25 mouse cellular contexts compared by ENCODE assay signal in genomic region chr4:13127701-13128010, GRCm38 (mm10).
A peak's percentile ranks its signal among the peaks of the same experiment; 100 is the strongest.
DNase-seq lines count a peak whose midpoint lies in the region; ATAC-seq and TF ChIP-seq lines count a peak whose summit lies in the region.
"Had no signal": no experiment of that assay in that cellular context is flagged by ENCODE, and none has a peak within 500 bp of the region (broad histone marks: within the 10 kb centered on the region; RNA-seq: fewer than 3 reads in every experiment).

No protein-coding gene starts in this region.

- no peak for TF ChIP-seq CTCF in brain, embryonic 14.5 days (IDR thresholded peaks at IDR 0.05; ENCODE audit: borderline replicate concordance, extremely low read depth, insufficient read depth, insufficient read length)

- H3K4me2 ChIP-seq in forebrain, embryonic 14.5 days (ENCODE audit: low read length) = no peak overlapping the region
- no peak overlapping the region for H3K4me2 ChIP-seq in limb, embryonic 13.5 days (replicated peaks)
- H3K4me2 ChIP-seq: embryonic facial prominence, embryonic 13.5 days; forebrain, embryonic 13.5 days; kidney, embryonic 15.5 days; liver, embryonic 12.5 days; midbrain, embryonic 13.5 days; neural tube, embryonic 13.5 days; stomach, embryonic 15.5 days had no signal

- no peak for TF ChIP-seq POLR2A in brain, embryonic 14.5 days (IDR thresholded peaks at IDR 0.05; ENCODE audit: borderline replicate concordance, extremely low read depth, insufficient read depth, insufficient read length, poor library complexity, severe bottlenecking)

- H3K27ac ChIP-seq in forebrain, embryonic 14.5 days (ENCODE audit: low read depth, low read length) = no peak overlapping the region
- no peak overlapping the region for H3K27ac ChIP-seq in forebrain, embryonic 10.5 days
- no peak overlapping the region for H3K27ac ChIP-seq in limb, embryonic 13.5 days
- no peak overlapping the region for H3K27ac ChIP-seq in limb, embryonic 10.5 days
- H3K27ac ChIP-seq: embryonic facial prominence, embryonic 13.5 days; forebrain, embryonic 13.5 days; kidney, embryonic 15.5 days; liver, embryonic 12.5 days; midbrain, embryonic 13.5 days; neural tube, embryonic 13.5 days; stomach, embryonic 15.5 days had no signal

- H3K36me3 ChIP-seq in forebrain, embryonic 14.5 days (ENCODE audit: control insufficient read depth, insufficient read depth, low read length) = no peaks in the 10 kb centered on the region
- no peaks in the 10 kb centered on the region for H3K36me3 ChIP-seq in forebrain, embryonic 10.5 days (replicated peaks)
- no peaks in the 10 kb centered on the region for H3K36me3 ChIP-seq in limb, embryonic 13.5 days
- H3K36me3 ChIP-seq in limb, embryonic 10.5 days = no peaks in the 10 kb centered on the region
- H3K36me3 ChIP-seq: embryonic facial prominence, embryonic 13.5 days; kidney, embryonic 15.5 days; liver, embryonic 12.5 days; midbrain, embryonic 13.5 days; neural tube, embryonic 13.5 days; stomach, embryonic 15.5 days had no signal

- H3K27me3 ChIP-seq in forebrain, embryonic 14.5 days (replicated peaks; ENCODE audit: control insufficient read depth, insufficient read depth, low read length) = no peaks in the 10 kb centered on the region
- H3K27me3 ChIP-seq in forebrain, embryonic 10.5 days (ENCODE audit: poor library complexity, severe bottlenecking) = no peaks in the 10 kb centered on the region
- no peaks in the 10 kb centered on the region for H3K27me3 ChIP-seq in limb, embryonic 13.5 days
- no peaks in the 10 kb centered on the region for H3K27me3 ChIP-seq in limb, embryonic 10.5 days (ENCODE audit: low read depth, poor library complexity, severe bottlenecking)
- H3K27me3 ChIP-seq: embryonic facial prominence, embryonic 13.5 days; forebrain, embryonic 13.5 days; kidney, embryonic 15.5 days; liver, embryonic 12.5 days; megakaryocyte, embryonic 14.5 days; midbrain, embryonic 13.5 days; neural tube, embryonic 13.5 days; stomach, embryonic 15.5 days had no signal

- no peak overlapping the region for H3K4me3 ChIP-seq in forebrain, embryonic 14.5 days (ENCODE audit: low read depth, low read length)
- no peak overlapping the region for H3K4me3 ChIP-seq in forebrain, embryonic 10.5 days
- H3K4me3 ChIP-seq in limb, embryonic 13.5 days = no peak overlapping the region
- H3K4me3 ChIP-seq in limb, embryonic 10.5 days = no peak overlapping the region
- H3K4me3 ChIP-seq: embryonic facial prominence, embryonic 13.5 days; forebrain, embryonic 13.5 days; kidney, embryonic 15.5 days; liver, embryonic 12.5 days; megakaryocyte, embryonic 14.5 days; midbrain, embryonic 13.5 days; neural tube, embryonic 13.5 days; stomach, embryonic 15.5 days had no signal

- DNase-seq in forebrain, embryonic 14.5 days (ENCODE audit: low spot score) = peak; percentile 14
- DNase-seq in forebrain, embryonic 10.5 days (ENCODE audit: extremely low spot score, low spot score) = no peak
- DNase-seq in limb, embryonic 10.5 days (ENCODE audit: low spot score) = no peak
- DNase-seq in brain, embryonic 14.5 days (ENCODE audit: low read depth) = peak; percentile 33
- peak; percentile 4 for DNase-seq in skeletal muscle tissue, adult 2 months (ENCODE audit: low read depth, low spot score)
- DNase-seq: cerebellum, adult 11 months; cerebellum, adult 9-11 months; gastrocnemius, postnatal 10 days; heart, postnatal 14 days; kidney, adult 18-20 months; kidney, postnatal 25 days; liver, postnatal 0 days; thymus, postnatal 14 days had no signal

- no peak overlapping the region for H3K9ac ChIP-seq in forebrain, embryonic 14.5 days (ENCODE audit: low read length)
- H3K9ac ChIP-seq in limb, embryonic 13.5 days = no peak overlapping the region
- H3K9ac ChIP-seq: embryonic facial prominence, embryonic 13.5 days; forebrain, embryonic 13.5 days; kidney, embryonic 15.5 days; liver, embryonic 12.5 days; liver, postnatal 0 days; midbrain, embryonic 13.5 days; neural tube, embryonic 13.5 days; stomach, embryonic 15.5 days had no signal

- no peaks in the 10 kb centered on the region for H3K4me1 ChIP-seq in forebrain, embryonic 14.5 days (ENCODE audit: control insufficient read depth, insufficient read depth, low read length)
- no peaks in the 10 kb centered on the region; the same call in 1 of the 2 replicates for H3K4me1 ChIP-seq in forebrain, embryonic 10.5 days
- H3K4me1 ChIP-seq in limb, embryonic 13.5 days = peaks cover 11% of the 10 kb centered on the region
- H3K4me1 ChIP-seq in limb, embryonic 10.5 days = no peaks in the 10 kb centered on the region
- H3K4me1 ChIP-seq: embryonic facial prominence, embryonic 13.5 days; forebrain, embryonic 13.5 days; kidney, embryonic 15.5 days; liver, embryonic 12.5 days; megakaryocyte, embryonic 14.5 days; midbrain, embryonic 13.5 days; neural tube, embryonic 13.5 days; stomach, embryonic 15.5 days had no signal

- H3K9me3 ChIP-seq in forebrain, embryonic 14.5 days (replicated peaks; ENCODE audit: control insufficient read depth, low read length) = no peaks in the 10 kb centered on the region
- no peaks in the 10 kb centered on the region for H3K9me3 ChIP-seq in forebrain, embryonic 10.5 days
- no peaks in the 10 kb centered on the region for H3K9me3 ChIP-seq in limb, embryonic 13.5 days
- no peaks in the 10 kb centered on the region for H3K9me3 ChIP-seq in limb, embryonic 10.5 days (replicated peaks)
- H3K9me3 ChIP-seq: embryonic facial prominence, embryonic 13.5 days; forebrain, embryonic 13.5 days; kidney, embryonic 15.5 days; liver, embryonic 12.5 days; megakaryocyte, embryonic 14.5 days; midbrain, embryonic 13.5 days; neural tube, embryonic 13.5 days; stomach, embryonic 15.5 days had no signal

- ATAC-seq in forebrain, embryonic 14.5 days = no peak
- peak; percentile 80 for ATAC-seq in limb, embryonic 13.5 days (ENCODE audit: low FRiP score, low read depth)
- no peak for ATAC-seq in megakaryocyte-erythroid progenitor cell, adult 5-6 weeks (replicated peaks; ENCODE audit: low FRiP score, low TSS enrichment, poor library complexity, severe bottlenecking)
- ATAC-seq: CD4-positive, CD25-positive, alpha-beta regulatory T cell, adult 4 months; forebrain, embryonic 13.5 days; hindbrain, embryonic 16.5 days; liver, embryonic 12.5 days; liver, postnatal 0 days; midbrain, embryonic 13.5 days had no signal

- WGBS in forebrain, embryonic 14.5 days = 84% methylated on average over 1 of the region's 1 CpGs
- 94% methylated on average over 1 of the region's 1 CpGs for WGBS in forebrain, embryonic 10.5 days
- 73% methylated on average over 1 of the region's 1 CpGs for WGBS in limb, embryonic 13.5 days
- WGBS in limb, embryonic 10.5 days = 96% methylated on average over 1 of the region's 1 CpGs

Comparison
In these comparisons a context has a peak if more than half of its experiments do, and no peak if none do; other contexts are left out.
1. DNase-seq: peak in forebrain, embryonic 14.5 days (single experiment), brain, embryonic 14.5 days (single experiment) and skeletal muscle tissue, adult 2 months (single experiment); none in forebrain, embryonic 10.5 days (single experiment) and limb, embryonic 10.5 days (single experiment).